Mouse (Mus musculus) intestine, embryonic 16.5 days (tissue): ENCODE results near the gene Agpat4. TPM values are rescaled to one million over a fixed set of nuclear protein-coding genes. Genes with fewer than 3 reads are reported as not detected.
A peak's percentile ranks its signal among the peaks of the same experiment; 100 is the strongest.

Source experiments
- ATAC-seq: fragments of 200-750 bp; cut with Nextera tagmentation; 2 replicates; pipeline ENCODE4 v1.8.0; 2017; ENCODE audit warnings: moderate TSS enrichment, moderate library complexity
- H3K27ac ChIP-seq: fragments of 300-500 bp; sonication (generic); 2 replicates; pipeline ENCODE4 v1.5.1; 2014; ENCODE audit warnings: mild to moderate bottlenecking, low read length
- H3K27me3 ChIP-seq: fragments of 300-500 bp; sonication (generic); replicated peaks from 2 replicates; pipeline ENCODE4 v1.6.1; 2014; ENCODE audit warnings: low read length, control low read depth, mixed read lengths; ENCODE audit not compliant: control insufficient read depth, insufficient read depth
- H3K36me3 ChIP-seq: fragments of 300-500 bp; sonication (generic); 2 replicates; pipeline ENCODE4 v1.6.1; 2014; ENCODE audit warnings: low read length, control low read depth; ENCODE audit not compliant: control insufficient read depth, insufficient read depth
- H3K4me1 ChIP-seq: fragments of 300-500 bp; sonication (generic); 2 replicates; pipeline ENCODE4 v1.6.1; 2014; ENCODE audit warnings: low read length, control low read depth, mixed read lengths; ENCODE audit not compliant: control insufficient read depth, insufficient read depth
- H3K4me2 ChIP-seq: fragments of 300-500 bp; sonication (generic); 2 replicates; pipeline ENCODE4 v1.6.1; 2014; ENCODE audit warnings: low read depth, low read length, control low read depth
- H3K4me3 ChIP-seq: fragments of 300-500 bp; sonication (generic); 2 replicates; pipeline ENCODE4 v1.5.1; 2014; ENCODE audit warnings: mild to moderate bottlenecking, low read length
- H3K9ac ChIP-seq: fragments of 300-500 bp; sonication (generic); 2 replicates; pipeline ENCODE4 v1.6.1; 2014; ENCODE audit warnings: low read depth, low read length
- H3K9me3 ChIP-seq: fragments of 300-500 bp; sonication (generic); 2 replicates; pipeline ENCODE4 v1.6.1; 2016; ENCODE audit warnings: low read length, control low read depth; ENCODE audit not compliant: control insufficient read depth
- WGBS: fragments of 180-500 bp; shearing (Covaris S2); extraction: QIAGEN DNeasy Blood & Tissue Kit; methylation state at CpG from one replicate; pipeline ENCODE4 v1.1.7; 2014; 5-methylcytosine and 5-hydroxymethylcytosine counted together
- polyA plus RNA-seq: library from polyadenylated mRNA; unstranded; fragments of >200 nt; fragmentation: Nextera tagmentation; extraction: Ambion mirVana; gene quantifications from 2 replicates; pipeline ENCODE4 v1.2.1, GENCODE M21; 2015

The Agpat4 gene
- polyA plus RNA-seq, 1 experiment from 2014 or later = 19.2 TPM

- H3K9me3 ChIP-seq = no peaks in the 10 kb centered on the region
- no peaks in the 10 kb centered on the region for H3K36me3 ChIP-seq
- H3K9ac ChIP-seq = no peak overlapping the region
- H3K4me1 ChIP-seq = no peaks in the 10 kb centered on the region
- H3K4me3 ChIP-seq = no peak overlapping the region
- no peak for ATAC-seq
- H3K27ac ChIP-seq = no peak overlapping the region
- whole genome bisulfite sequencing = 93% methylated on average over 12 of the region's 12 CpGs
- H3K4me2 ChIP-seq = no peak overlapping the region
- no peaks in the 10 kb centered on the region for H3K27me3 ChIP-seq
Observed at GRCm38 (mm10) chr17:12134975-12135633, 16.6 kb downstream of the Agpat4 start.

- 80% methylated on average over 6 of the region's 6 CpGs for WGBS
- Histone ChIP-seq H3K9ac (no peak overlapping the region), H3K27ac (no peak overlapping the region), H3K4me1 (no peaks in the 10 kb centered on the region), H3K4me3 (no peak overlapping the region), H3K27me3 (no peaks in the 10 kb centered on the region), H3K36me3 (0 out of 2 replicates have a peak, but pooled peaks cover 2% of the 10 kb centered on the region), H3K9me3 (no peaks in the 10 kb centered on the region), H3K4me2 (no peak overlapping the region)
- ATAC-seq = peak; percentile 60
Observed at GRCm38 (mm10) chr17:12138355-12138754, 19.9 kb downstream of the Agpat4 start.

GRCm38 (mm10) chr17:12143948-12144364, 25.5 kb downstream of the Agpat4 start:
- Histone ChIP-seq H3K4me2 (no peak overlapping the region), H3K27ac (no peak overlapping the region), H3K9me3 (no peaks in the 10 kb centered on the region), H3K4me3 (no peak overlapping the region), H3K4me1 (peaks cover 4% of the 10 kb centered on the region; the same call in 1 of the 2 replicates), H3K9ac (no peak overlapping the region), H3K27me3 (no peaks in the 10 kb centered on the region), H3K36me3 (0 out of 2 replicates have a peak, but pooled peaks cover 2% of the 10 kb centered on the region)
- 65% methylated on average over 5 of the region's 5 CpGs for WGBS
- no peak for ATAC-seq

- Histone ChIP-seq H3K27me3 (no peaks in the 10 kb centered on the region), H3K4me2 (no peak overlapping the region), H3K4me3 (no peak overlapping the region), H3K4me1 (peaks cover 4% of the 10 kb centered on the region; the same call in 1 of the 2 replicates), H3K36me3 (no peaks in the 10 kb centered on the region), H3K27ac (no peak overlapping the region), H3K9ac (no peak overlapping the region), H3K9me3 (no peaks in the 10 kb centered on the region)
- no peak for ATAC-seq
- 80% methylated on average over 5 of the region's 5 CpGs for WGBS
Observed at GRCm38 (mm10) chr17:12146132-12146681, 27.7 kb downstream of the Agpat4 start.

GRCm38 (mm10) chr17:12147830-12148229, 29.3 kb downstream of the Agpat4 start:
- no peaks in the 10 kb centered on the region for H3K9me3 ChIP-seq
- no peaks in the 10 kb centered on the region for H3K27me3 ChIP-seq
- no peak overlapping the region for H3K4me2 ChIP-seq
- H3K4me3 ChIP-seq = no peak overlapping the region
- H3K9ac ChIP-seq = no peak overlapping the region
- H3K36me3 ChIP-seq = peaks cover 3% of the 10 kb centered on the region; the same call in 1 of the 2 replicates
- ATAC-seq = no peak
- WGBS = 86% methylated on average over 4 of the region's 4 CpGs
- H3K4me1 ChIP-seq = peaks cover 4% of the 10 kb centered on the region; the same call in 1 of the 2 replicates
- H3K27ac ChIP-seq = no peak overlapping the region

GRCm38 (mm10) chr17:12149232-12149861, 30.8 kb downstream of the Agpat4 start:
- H3K27ac ChIP-seq = no peak overlapping the region
- peaks cover 3% of the 10 kb centered on the region; the same call in 1 of the 2 replicates for H3K36me3 ChIP-seq
- H3K4me1 ChIP-seq = peaks cover 2% of the 10 kb centered on the region; the same call in 1 of the 2 replicates
- no peak overlapping the region for H3K4me3 ChIP-seq
- 83% methylated on average over 6 of the region's 6 CpGs for WGBS
- H3K9me3 ChIP-seq = no peaks in the 10 kb centered on the region
- no peak overlapping the region for H3K9ac ChIP-seq
- H3K4me2 ChIP-seq = no peak overlapping the region
- no peaks in the 10 kb centered on the region for H3K27me3 ChIP-seq
- no peak for ATAC-seq

- H3K4me3 ChIP-seq = no peak overlapping the region
- H3K9me3 ChIP-seq = no peaks in the 10 kb centered on the region
- H3K27me3 ChIP-seq = no peaks in the 10 kb centered on the region
- H3K9ac ChIP-seq = no peak overlapping the region
- no peaks in the 10 kb centered on the region for H3K4me1 ChIP-seq
- ATAC-seq = no peak
- H3K36me3 ChIP-seq = peaks cover 3% of the 10 kb centered on the region; the same call in 1 of the 2 replicates
- H3K27ac ChIP-seq = no peak overlapping the region
- H3K4me2 ChIP-seq = no peak overlapping the region
- WGBS = 90% methylated on average over 2 of the region's 2 CpGs
Observed at GRCm38 (mm10) chr17:12150970-12151369, 32.5 kb downstream of the Agpat4 start.

- ATAC-seq = no peak
- no peak overlapping the region for H3K27ac ChIP-seq
- no peak overlapping the region for H3K9ac ChIP-seq
- H3K36me3 ChIP-seq = peaks cover 3% of the 10 kb centered on the region
- no peak overlapping the region for H3K4me2 ChIP-seq
- H3K4me3 ChIP-seq = no peak overlapping the region
- H3K27me3 ChIP-seq = no peaks in the 10 kb centered on the region
- H3K4me1 ChIP-seq = no peaks in the 10 kb centered on the region
- no peaks in the 10 kb centered on the region for H3K9me3 ChIP-seq
- WGBS = 69% methylated on average over 2 of the region's 2 CpGs
Observed at GRCm38 (mm10) chr17:12154260-12154659, 35.8 kb downstream of the Agpat4 start.

- Histone ChIP-seq H3K4me3 (no peak overlapping the region), H3K9ac (no peak overlapping the region), H3K36me3 (peaks cover 3% of the 10 kb centered on the region)
Observed at GRCm38 (mm10) chr17:12155236-12155635, 36.7 kb downstream of the Agpat4 start.

More at GRCm38 (mm10) chr17:12155236-12155635, 36.7 kb downstream of the Agpat4 start:
- 81% methylated on average over 6 of the region's 6 CpGs for WGBS
- no peak for ATAC-seq
- Histone ChIP-seq H3K9me3 (no peaks in the 10 kb centered on the region), H3K4me2 (no peak overlapping the region), H3K4me1 (no peaks in the 10 kb centered on the region), H3K27me3 (no peaks in the 10 kb centered on the region), H3K27ac (no peak overlapping the region)
